Mouse (Mus musculus): ENCODE measurements around the gene Timm17b. TPM values are rescaled to one million over a fixed set of nuclear protein-coding genes. Genes with fewer than 3 reads are reported as not detected.

The Timm17b gene
- polyA plus RNA-seq (2012; rRNA removed): 23.5 and 30.2 TPM in 2 replicates

DNA sequence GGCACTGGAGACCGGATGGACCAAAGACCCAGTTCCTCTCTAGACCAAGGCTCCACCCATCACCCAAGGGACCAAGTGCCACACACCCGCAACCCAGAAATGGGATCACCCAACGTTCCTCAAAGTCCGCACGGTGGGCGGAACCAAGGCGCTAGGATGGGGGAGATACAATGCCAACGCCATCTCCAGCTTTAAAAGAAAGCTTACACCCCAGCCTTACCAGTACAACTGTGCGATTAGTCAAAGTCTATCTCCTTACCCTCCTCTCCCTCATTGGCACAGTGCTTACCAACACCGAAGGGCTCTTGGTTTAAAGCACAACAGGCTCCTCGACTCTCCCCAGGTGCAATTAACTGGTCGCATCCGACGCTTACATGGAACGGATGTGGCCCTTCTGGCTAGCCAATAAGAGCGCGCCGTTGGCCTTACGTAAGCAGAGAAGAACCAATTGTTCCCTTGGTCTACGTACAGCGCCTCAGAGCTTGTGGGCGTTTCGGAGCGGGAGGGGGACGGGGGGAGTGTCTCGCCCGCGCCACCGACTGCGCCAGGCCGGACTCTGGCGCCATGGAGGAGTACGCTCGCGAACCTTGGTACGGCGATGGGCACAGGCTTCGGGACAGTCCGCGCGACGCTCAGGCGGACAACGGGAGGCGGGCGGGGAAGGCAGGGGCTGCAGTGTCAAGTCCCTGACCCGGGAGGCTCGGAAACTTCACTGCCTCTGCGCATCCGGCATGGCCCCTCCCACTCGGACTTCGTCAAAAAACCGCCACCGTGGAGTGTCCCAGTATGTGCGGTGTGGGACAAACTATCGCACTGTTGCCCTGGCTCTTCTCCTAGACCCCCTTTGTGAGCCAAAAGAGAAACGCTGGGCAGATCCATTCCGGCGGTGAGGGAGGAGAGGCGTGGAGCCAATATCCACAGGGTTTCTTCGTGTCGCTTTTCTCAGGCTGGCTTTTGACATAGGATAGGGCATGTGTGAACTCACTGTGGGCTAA lies at the start of gene Timm17b, which contains the start of gene Pqbp1:
Gene Timm17b (plus strand): TSS at position 478 of the 995 bp plus-strand sequence.
Gene Pqbp1 (minus strand): TSS at position 390 of the 995 bp plus-strand sequence.

DNA sequence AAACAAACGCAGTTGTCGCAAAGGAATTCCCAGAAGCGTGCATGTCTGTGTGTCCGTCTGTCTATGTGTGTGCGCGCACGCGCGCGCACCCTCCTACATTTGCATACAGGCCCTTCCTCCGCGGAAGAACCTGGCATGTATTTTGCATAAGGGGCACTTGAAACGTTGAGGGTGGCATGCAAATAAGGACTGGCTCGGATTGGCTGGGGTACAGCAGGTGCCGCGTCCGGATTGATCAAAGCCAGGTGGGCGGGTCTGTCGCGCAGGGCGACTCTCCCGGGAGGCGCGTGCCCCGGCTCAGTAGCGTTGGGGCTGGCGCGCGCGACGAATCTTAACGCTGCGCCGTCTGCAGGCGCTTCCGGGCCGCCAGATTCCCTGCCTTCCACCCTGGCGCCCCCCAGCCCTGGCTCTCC lies 21.1 kb upstream of the Timm17b start, which contains the start of gene Pim2:
Gene Pim2 (plus strand): TSS at position 256 of the 413 bp plus-strand sequence.

DNA sequence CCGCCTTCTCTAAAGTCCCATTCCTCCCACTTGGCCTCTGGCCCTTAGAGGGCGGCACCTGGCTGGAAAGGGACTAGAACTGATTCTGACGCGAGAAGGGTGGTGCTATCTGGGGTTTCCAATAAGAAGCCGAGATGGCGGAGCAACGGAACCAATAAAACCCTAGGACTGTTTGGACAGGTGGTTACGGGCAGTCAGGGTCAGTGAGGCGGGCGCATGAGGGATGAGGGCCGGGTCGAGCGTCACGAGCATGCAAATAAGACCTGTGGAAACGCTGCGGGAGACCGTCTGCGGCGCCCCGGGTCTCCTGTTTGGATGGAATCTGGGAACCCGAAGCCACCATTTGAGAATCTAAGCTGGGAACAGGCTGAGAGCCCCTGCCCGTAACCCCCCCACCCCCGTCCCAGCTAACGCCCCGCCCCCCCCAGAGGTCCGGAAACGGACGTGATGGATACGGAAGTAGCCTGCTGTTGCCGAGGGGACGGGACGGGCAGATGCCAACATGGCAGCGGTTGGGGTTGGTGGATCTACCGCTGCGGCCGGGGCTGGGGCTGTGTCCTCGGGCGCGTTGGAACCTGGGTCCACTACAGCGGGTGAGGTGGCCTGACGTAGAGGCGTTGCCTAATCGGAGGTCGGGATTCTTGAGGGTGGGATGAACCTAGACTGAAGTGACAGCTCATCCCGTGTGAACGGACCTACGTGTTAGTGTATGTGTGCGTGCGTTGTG lies 15.2 kb upstream of the Timm17b start, which contains the start of gene Slc35a2:
Gene Slc35a2 (plus strand): TSS at position 188 of the 727 bp plus-strand sequence.

DNA sequence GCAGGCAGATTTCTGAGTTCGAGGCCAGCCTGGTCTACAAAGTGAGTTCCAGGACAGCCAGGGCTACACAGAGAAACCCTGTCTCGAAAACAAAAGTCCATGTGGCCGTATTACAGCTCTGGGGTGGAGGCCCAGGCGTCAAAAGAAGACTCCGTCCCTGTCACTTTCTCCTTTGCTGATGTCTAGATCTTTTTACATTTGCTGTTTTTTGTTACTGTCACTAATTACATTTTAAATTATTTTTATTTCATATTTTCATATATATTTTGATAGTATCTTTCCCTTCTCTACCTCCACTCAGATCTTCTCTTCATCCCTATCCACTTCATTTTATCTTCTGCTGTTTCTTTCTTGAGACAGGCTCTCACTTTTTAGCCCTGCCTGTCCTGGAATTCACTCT lies 8.6 kb downstream of the Timm17b start, which contains the start of gene Gm10491:
Gene Gm10491 (minus strand): TSS at position 101 of the 400 bp plus-strand sequence.

DNA sequence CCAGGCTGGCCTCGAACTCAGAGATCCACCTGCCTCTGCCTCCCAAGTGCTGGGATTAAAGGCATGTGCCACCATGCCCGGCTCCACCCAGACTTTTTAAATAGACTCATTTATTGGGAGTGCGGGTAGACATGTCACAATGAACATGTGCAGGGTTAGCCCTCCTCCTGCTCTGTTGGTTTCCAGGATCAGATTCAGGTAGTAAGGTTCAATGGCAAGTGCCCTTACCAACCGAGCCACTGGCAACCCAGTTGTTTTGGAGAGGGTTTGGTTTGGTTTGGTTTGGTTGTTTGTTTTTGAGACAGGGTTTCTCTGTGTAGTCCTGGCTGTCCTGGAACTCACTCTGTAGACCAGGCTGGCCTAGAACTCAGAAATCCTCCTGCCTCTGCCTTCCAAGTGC lies 10.1 kb downstream of the Timm17b start, which contains the start of gene Gm10490:
Gene Gm10490 (plus strand): TSS at position 301 of the 400 bp plus-strand sequence.

DNA sequence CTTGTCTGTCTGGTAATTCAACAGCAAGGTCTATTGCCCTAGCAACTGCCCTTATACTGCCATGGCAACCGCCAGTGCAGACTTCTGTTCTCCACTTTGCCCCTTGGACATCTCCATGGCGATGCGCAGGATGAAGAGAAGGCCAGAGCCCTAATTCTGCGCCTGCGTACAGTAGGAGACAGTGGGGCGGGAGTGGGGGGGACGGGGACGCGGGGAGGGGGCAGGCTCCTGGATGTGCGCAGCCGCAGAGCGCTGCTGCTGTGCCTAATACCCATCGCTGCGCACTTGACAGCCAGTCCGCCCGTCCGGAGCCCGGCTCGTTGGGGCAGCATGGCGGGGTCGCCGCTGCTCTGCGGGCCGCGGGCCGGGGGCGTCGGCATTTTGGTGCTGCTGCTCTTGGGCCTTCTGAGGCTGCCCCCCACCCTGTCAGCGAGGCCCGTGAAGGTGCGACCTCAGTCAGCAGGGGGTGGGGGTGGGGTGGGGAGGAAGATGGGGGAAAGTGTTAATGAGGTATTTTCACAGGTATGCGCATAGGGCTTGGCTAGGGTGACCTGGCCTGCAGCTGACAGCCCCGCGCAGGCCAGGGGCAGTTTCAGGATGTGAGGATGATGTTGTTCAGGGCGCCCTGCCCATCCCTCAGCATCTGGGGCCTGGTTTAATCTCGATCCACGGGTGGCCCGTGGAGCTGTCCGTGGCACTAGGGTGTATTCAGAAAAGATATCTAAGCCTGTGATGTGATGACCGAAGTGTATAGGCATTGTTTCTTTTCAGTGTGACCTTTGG lies 20.6 kb downstream of the Timm17b start, which contains the start of gene Pcsk1n:
Gene Pcsk1n (plus strand): TSS at position 222 of the 783 bp plus-strand sequence.

DNA sequence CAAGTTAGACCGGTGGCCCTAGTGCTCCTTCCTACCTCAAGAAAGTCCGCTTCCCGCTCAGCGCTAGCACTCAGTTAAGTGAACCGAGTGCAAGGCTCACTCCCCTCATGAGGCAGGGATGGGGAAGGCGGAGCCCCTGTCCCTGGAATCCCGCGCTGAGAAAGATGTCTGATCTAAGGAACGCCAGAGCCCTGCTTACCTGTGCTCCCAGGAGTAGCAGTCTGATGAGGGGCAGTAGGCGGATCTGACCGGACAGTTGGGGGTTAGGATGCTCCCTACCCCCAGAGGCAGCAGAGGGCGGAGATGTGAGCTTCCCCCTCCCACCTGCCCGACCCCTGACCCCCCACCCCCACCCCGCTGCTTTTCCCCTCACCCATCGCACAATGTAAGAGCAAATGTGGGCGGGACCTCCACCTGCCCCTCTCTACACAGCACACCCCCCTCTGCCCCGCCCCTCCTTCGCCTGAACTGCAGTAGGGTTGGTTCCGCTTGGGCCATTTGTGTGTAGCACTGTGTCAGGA lies 29.2 kb downstream of the Timm17b start, which contains the start of gene Eras:
Gene Eras (minus strand): TSS at position 338 of the 521 bp plus-strand sequence.

DNA sequence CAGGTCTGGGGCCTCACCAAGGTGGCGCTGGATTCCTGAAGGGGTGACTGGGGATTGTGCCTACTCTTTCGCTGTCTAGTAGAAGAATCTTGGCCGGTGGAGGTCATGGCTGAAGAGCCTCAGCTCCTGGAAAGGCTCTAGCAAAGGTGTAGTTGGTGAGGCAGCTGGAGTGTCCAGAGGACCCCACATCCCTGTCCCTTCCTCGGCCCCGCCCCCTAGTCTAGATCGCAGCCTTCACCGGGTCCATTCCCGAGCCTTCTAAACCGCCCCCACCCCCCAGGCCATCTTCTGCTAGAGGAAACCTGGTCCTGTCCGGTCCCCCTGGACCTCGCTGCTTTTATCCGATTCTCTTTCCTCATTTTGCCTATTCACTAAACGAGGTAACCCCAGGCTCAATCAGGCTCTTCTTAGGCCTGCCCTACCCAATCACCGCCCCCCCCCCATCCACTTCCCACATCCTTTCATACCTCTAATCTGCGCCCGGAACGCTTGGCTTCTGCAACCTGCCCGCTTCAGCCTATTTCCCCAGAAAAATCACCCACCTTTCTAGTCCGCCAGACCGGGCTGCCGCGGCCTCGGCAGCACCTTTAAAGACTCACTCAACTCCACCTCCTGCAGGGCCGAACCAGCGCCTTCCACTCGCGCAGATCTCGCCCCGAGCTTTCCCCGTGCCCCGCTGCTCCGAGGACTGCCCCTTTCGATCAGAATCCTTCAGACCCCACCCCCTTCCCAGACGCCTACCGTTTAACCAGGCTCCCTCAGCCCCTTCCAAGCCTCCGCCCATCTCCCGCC lies 48.1 kb downstream of the Timm17b start, which contains the start of gene Hdac6:
Gene Hdac6 (minus strand): TSS at position 782 of the 792 bp plus-strand sequence.

Other genes with a start within 250 kb of the Timm17b start
- 26.6 and 28.9 TPM in 2 replicates for gene Prickle3, start 242.1 kb upstream of the Timm17b start, polyA plus RNA-seq (2012; rRNA removed)
- 137 and 146 TPM in 2 replicates for gene Plp2, start 228.0 kb upstream of the Timm17b start, polyA plus RNA-seq (2012; rRNA removed)
- gene Magix, start 218.1 kb upstream of the Timm17b start, polyA plus RNA-seq (2012; rRNA removed): 6.1 and 6.6 TPM in 2 replicates
- gene Gpkow, start 202.2 kb upstream of the Timm17b start, polyA plus RNA-seq (2012; rRNA removed): 0.92 and 1.5 TPM in 2 replicates
- 18.3 and 20.3 TPM in 2 replicates for gene Wdr45, start 185.0 kb upstream of the Timm17b start, polyA plus RNA-seq (2012; rRNA removed)
- 0.22 TPM in 1 of 2 replicates, not detected in the other for gene Gm45208, start 177.1 kb upstream of the Timm17b start, polyA plus RNA-seq (2012; rRNA removed)
- gene Praf2, start 170.9 kb upstream of the Timm17b start, polyA plus RNA-seq (2012; rRNA removed): 30.1 and 36.8 TPM in 2 replicates
- 20.8 and 24.6 TPM in 2 replicates for gene Ccdc120, start 148.5 kb upstream of the Timm17b start, polyA plus RNA-seq (2012; rRNA removed)
- gene Tfe3, start 136.8 kb upstream of the Timm17b start, polyA plus RNA-seq (2012; rRNA removed): 13.1 and 13.4 TPM in 2 replicates
- gene Gripap1, start 109.6 kb upstream of the Timm17b start, polyA plus RNA-seq (2012; rRNA removed): 6.6 and 7.6 TPM in 2 replicates
- 0.38 and 0.56 TPM in 2 replicates for gene Kcnd1, start 77.1 kb upstream of the Timm17b start, polyA plus RNA-seq (2012; rRNA removed)
- gene Otud5, start 58.0 kb upstream of the Timm17b start, polyA plus RNA-seq (2012; rRNA removed): 21.1 and 23.3 TPM in 2 replicates
- gene Pim2, start 21.1 kb upstream of the Timm17b start, polyA plus RNA-seq (2012; rRNA removed): 7.4 and 8.8 TPM in 2 replicates
- 74.9 and 99.5 TPM in 2 replicates for gene Slc35a2, start 15.3 kb upstream of the Timm17b start, polyA plus RNA-seq (2012; rRNA removed)
- 27.2 and 28.7 TPM in 2 replicates for gene Pqbp1, start 88 bp upstream of the Timm17b start, polyA plus RNA-seq (2012; rRNA removed)
- not detected in 2 replicates for gene Gm10491, start 8.5 kb downstream of the Timm17b start, polyA plus RNA-seq (2012; rRNA removed)
- not detected in 2 replicates for gene Gm10490, start 10.2 kb downstream of the Timm17b start, polyA plus RNA-seq (2012; rRNA removed)
- gene Pcsk1n, start 20.5 kb downstream of the Timm17b start, polyA plus RNA-seq (2012; rRNA removed): 15.1 and 39.9 TPM in 2 replicates
- gene Eras, start 29.2 kb downstream of the Timm17b start, polyA plus RNA-seq (2012; rRNA removed): not detected in 2 replicates
- 7.3 and 10.8 TPM in 2 replicates for gene Hdac6, start 48.5 kb downstream of the Timm17b start, polyA plus RNA-seq (2012; rRNA removed)
- 0.40 and 0.71 TPM in 2 replicates for gene Gata1, start 78.7 kb downstream of the Timm17b start, polyA plus RNA-seq (2012; rRNA removed)
- gene Glod5, start 119.1 kb downstream of the Timm17b start, polyA plus RNA-seq (2012; rRNA removed): 1.6 and 1.7 TPM in 2 replicates
- gene Suv39h1, start 175.4 kb downstream of the Timm17b start, polyA plus RNA-seq (2012; rRNA removed): 2.3 and 2.6 TPM in 2 replicates
- gene Was, start 191.1 kb downstream of the Timm17b start, polyA plus RNA-seq (2012; rRNA removed): 1.1 and 1.2 TPM in 2 replicates
- gene Wdr13, start 233.5 kb downstream of the Timm17b start, polyA plus RNA-seq (2012; rRNA removed): 65.3 and 68.4 TPM in 2 replicates
- 14.2 and 17.6 TPM in 2 replicates for gene Rbm3, start 246.5 kb downstream of the Timm17b start, polyA plus RNA-seq (2012; rRNA removed)

Measured in stomach, adult 2 months (tissue).